Mouse (Mus musculus): Measurements from ENCODE around the gene Cyp17a1. TPM values are rescaled to one million over a fixed set of nuclear protein-coding genes. Genes with fewer than 3 reads are reported as not detected.

Gene Cyp17a1
- polyA plus RNA-seq, 1 experiment: not detected

DNA sequence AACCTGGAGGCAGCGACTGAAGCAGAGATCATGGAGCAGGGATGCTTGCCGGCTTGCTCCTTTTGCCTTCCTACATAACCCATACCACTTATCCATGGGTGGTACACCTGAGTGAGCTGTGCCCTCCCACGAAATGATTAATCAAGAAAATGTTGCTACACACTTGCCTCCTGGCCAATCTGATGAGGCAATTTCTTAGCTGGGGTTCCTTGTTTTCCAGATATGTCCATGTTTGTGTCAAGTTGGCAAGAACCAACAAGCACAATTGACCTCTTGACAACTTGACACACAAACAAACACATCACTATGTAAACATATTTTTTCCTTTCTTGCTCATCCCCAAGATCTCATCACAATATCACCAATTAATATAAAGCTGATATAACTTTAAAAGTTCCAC is 2.7 kb upstream of the Cyp17a1 start:
- peaks cover 33% of the 10 kb centered on the region for H3K4me1 ChIP-seq

DNA sequence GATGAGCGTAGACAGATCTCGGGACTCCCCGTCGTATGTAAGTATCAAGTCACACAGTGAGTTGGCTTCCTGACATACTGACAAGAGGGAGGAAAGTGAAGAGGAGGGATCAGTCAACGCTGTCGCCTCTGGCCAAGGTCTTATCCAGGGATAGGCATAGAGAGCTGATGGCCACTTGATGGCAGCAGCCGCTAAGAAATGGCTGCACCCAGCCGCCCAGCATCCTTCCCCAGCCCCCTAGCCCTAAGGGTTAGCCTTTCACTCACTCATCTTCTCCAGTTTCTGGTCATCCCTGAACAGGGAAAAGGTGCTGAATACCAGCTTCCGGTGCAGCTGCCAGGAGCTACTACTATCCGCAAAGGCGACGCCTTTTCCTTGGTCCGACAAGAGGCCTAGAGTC is 2.3 kb downstream of the Cyp17a1 start:
- peaks cover 64% of the 10 kb centered on the region for H3K27me3 ChIP-seq (replicated peaks)
- H3K36me3 ChIP-seq (replicated peaks; ENCODE audit: low read length): no peaks in the 10 kb centered on the region
- H3K9me3 ChIP-seq: no peaks in the 10 kb centered on the region
- H3K4me3 ChIP-seq (replicated peaks): peak overlapping the region; percentile 73
- TF ChIP-seq FLI1 (IDR thresholded peaks at IDR 0.05; ENCODE audit: low read length) (no peak), GATA1 (IDR thresholded peaks at IDR 0.05; ENCODE audit: borderline replicate concordance, low read length) (no peak)
- peaks cover 22% of the 10 kb centered on the region for H3K4me1 ChIP-seq

More for the DNA sequence above, 2.7 kb upstream of the Cyp17a1 start:
- no peak for TF ChIP-seq FLI1 (IDR thresholded peaks at IDR 0.05; ENCODE audit: low read length)
- TF ChIP-seq GATA1 (IDR thresholded peaks at IDR 0.05; ENCODE audit: borderline replicate concordance, low read length): no peak
- H3K9me3 ChIP-seq: no peaks in the 10 kb centered on the region
- H3K27me3 ChIP-seq (replicated peaks): peaks cover 41% of the 10 kb centered on the region
- H3K4me3 ChIP-seq (replicated peaks): no peak overlapping the region
- no peaks in the 10 kb centered on the region for H3K36me3 ChIP-seq (replicated peaks; ENCODE audit: low read length)

DNA sequence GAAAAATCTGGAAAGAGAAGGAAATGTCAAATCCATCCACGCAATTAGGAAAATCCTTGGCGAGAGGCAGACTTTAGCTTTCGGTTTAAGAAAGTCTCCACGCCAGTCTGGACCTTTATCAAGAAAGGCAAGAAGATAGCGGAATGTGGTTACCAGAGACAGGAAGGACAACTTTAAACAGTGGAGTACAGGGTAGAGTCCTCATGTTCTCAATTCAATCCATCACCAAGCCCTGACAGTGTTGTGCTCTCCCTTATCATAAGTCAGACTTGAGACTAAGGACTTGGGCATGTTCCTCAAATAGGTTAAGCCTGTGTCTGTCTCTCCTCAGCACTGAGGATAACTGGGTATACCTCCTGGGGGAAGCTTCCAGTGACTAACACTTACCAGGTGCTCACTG is 3.2 kb downstream of the Cyp17a1 start:
- H3K4me3 ChIP-seq (replicated peaks): peak overlapping the region; percentile 24
- H3K9me3 ChIP-seq: no peaks in the 10 kb centered on the region
- peaks cover 65% of the 10 kb centered on the region for H3K27me3 ChIP-seq (replicated peaks)
- peaks cover 22% of the 10 kb centered on the region for H3K4me1 ChIP-seq
- no peaks in the 10 kb centered on the region for H3K36me3 ChIP-seq (replicated peaks; ENCODE audit: low read length)
- TF ChIP-seq GATA1 (IDR thresholded peaks at IDR 0.05; ENCODE audit: borderline replicate concordance, low read length): no peak
- no peak for TF ChIP-seq FLI1 (IDR thresholded peaks at IDR 0.05; ENCODE audit: low read length)

DNA sequence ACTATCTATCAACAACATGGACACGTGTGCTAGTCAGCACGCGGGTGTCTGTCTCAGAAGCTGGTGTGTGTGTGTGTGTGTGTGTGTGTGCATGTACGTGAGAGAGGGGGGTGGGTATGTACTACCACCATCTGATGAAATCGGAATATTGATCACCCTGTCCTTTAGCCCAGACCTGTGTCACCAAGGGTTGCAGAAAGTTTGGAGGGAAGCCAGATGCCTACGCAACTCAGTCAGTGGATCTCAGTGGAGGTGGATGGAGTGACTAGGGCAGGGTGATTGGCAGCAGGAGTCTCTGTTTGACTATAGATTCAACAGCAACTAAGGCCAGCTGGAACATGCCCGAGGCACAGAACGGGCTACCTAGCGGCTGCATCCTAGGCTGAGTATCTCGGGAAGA is 4.7 kb downstream of the Cyp17a1 start:
- Histone ChIP-seq H3K9me3 (no peaks in the 10 kb centered on the region), H3K36me3 (replicated peaks; ENCODE audit: low read length) (no peaks in the 10 kb centered on the region), H3K4me1 (peaks cover 22% of the 10 kb centered on the region), H3K27me3 (replicated peaks) (peaks cover 73% of the 10 kb centered on the region), H3K4me3 (replicated peaks) (no peak overlapping the region)
- TF ChIP-seq GATA1 (IDR thresholded peaks at IDR 0.05; ENCODE audit: borderline replicate concordance, low read length) (no peak), FLI1 (IDR thresholded peaks at IDR 0.05; ENCODE audit: low read length) (no peak)

DNA sequence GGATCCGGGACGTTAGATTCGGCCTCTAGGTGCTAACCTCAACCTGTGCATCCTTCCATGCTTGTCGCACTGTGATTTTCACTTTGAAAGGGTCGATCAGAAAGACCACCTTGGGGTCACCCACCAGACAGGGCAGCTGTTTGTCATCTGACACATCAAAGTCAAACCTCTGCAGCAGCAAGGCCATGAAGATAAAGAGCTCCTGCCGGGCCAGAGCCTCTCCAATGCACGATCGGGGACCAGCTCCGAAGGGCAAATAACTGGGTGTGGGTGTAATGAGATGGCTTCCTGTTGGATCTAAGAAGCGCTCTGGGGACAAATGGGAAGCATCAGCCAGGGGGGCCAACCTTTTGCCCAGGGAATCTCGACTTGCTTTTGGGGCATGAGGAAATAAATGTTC is 5.7 kb downstream of the Cyp17a1 start:
- Histone ChIP-seq H3K27me3 (replicated peaks) (peaks cover 63% of the 10 kb centered on the region), H3K4me1 (peaks cover 25% of the 10 kb centered on the region), H3K36me3 (replicated peaks; ENCODE audit: low read length) (no peaks in the 10 kb centered on the region), H3K4me3 (replicated peaks) (no peak overlapping the region), H3K9me3 (no peaks in the 10 kb centered on the region)
- TF ChIP-seq FLI1 (IDR thresholded peaks at IDR 0.05; ENCODE audit: low read length) (no peak), GATA1 (IDR thresholded peaks at IDR 0.05; ENCODE audit: borderline replicate concordance, low read length) (no peak)

DNA sequence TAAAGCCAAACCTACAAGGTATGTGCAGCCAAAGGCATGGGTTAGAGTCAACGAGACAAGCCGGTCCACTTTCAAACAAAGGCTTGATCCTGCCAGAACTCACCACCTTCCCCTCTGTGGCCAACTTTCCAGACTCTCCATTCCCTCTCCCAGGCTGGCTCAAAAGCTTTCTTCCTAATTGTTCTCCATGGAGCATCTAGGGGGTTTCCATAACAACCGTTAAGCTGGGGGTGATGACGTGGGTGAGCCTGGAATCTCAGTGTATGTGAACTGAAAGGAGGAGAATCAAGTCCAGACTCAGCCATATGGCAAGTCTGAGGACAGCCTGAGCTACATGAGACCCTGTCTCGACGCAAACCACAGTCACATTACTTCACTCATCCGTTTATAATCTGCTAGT is 7.5 kb downstream of the Cyp17a1 start:
- no peaks in the 10 kb centered on the region for H3K36me3 ChIP-seq (replicated peaks; ENCODE audit: low read length)
- H3K9me3 ChIP-seq: no peaks in the 10 kb centered on the region
- no peak overlapping the region for H3K4me3 ChIP-seq (replicated peaks)
- no peak for TF ChIP-seq FLI1 (IDR thresholded peaks at IDR 0.05; ENCODE audit: low read length)
- no peak for TF ChIP-seq GATA1 (IDR thresholded peaks at IDR 0.05; ENCODE audit: borderline replicate concordance, low read length)
- H3K4me1 ChIP-seq: peaks cover 30% of the 10 kb centered on the region
- H3K27me3 ChIP-seq (replicated peaks): peaks cover 46% of the 10 kb centered on the region

DNA sequence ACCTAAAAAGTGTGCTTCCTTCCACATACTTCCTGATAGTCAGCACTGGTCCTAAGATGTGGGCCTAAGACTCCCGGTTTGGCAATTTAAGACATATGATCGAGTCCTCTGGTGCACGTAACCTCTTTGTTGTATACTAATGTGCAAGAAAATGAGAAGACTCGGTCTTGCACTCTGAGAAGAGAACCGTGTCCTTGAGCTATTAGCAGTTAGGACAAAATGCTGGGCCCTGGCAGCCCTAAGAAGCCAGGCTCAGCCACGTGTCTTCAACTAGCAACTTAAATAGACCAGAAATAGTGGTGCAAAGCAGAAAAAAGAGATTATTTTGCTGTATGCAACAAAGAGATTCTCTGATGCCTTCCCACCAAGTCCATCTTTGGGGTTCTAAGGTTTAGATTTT is 10.2 kb downstream of the Cyp17a1 start:
- Histone ChIP-seq H3K4me3 (replicated peaks) (no peak overlapping the region), H3K4me1 (peaks cover 18% of the 10 kb centered on the region), H3K36me3 (replicated peaks; ENCODE audit: low read length) (peaks cover 4% of the 10 kb centered on the region), H3K27me3 (replicated peaks) (peaks cover 27% of the 10 kb centered on the region), H3K9me3 (no peaks in the 10 kb centered on the region)
- TF ChIP-seq GATA1 (IDR thresholded peaks at IDR 0.05; ENCODE audit: borderline replicate concordance, low read length) (no peak), FLI1 (IDR thresholded peaks at IDR 0.05; ENCODE audit: low read length) (no peak)

DNA sequence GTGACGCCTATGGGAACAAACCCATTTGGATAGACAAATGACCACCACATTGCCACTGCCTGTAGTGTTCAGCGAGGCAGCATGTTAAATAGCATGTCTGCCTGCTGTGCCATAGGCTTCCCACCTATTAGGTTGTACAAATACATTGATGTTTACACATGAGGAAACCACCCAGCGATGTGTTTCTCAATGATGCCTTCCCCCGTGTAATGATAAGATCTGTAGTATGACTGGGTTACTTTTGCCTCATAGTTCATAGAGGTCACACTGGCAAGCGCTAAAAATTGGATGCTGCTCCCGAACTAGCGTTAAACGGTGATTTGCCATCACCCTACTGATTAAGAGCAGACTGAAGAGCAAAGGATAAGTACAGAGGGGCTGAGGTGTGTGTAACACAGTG is 10.8 kb downstream of the Cyp17a1 start:
- no peak for TF ChIP-seq FLI1 (IDR thresholded peaks at IDR 0.05; ENCODE audit: low read length)

DNA sequence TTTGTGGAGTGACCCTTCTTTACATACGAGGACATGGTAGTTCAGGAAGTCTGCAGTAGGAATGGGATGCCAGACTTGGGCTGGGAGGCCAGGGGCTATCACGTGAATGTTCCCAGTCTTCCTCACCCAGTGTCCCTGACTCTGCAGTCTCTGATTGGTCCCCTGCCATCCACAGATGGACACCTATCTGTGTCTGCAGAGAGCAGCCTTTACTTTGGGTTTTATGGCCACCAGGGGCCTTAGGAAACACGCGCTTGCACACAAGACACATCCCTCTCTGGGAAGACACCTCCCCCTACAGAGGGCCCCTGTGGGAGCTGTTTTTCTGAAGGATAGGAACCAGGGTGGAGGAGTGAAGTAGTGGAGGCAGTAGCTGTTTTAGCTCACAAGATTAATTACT is 11.5 kb downstream of the Cyp17a1 start:
- TF ChIP-seq FLI1 (IDR thresholded peaks at IDR 0.05; ENCODE audit: low read length): no peak
- no peak for TF ChIP-seq GATA1 (IDR thresholded peaks at IDR 0.05; ENCODE audit: borderline replicate concordance, low read length)
- Histone ChIP-seq H3K4me1 (peaks cover 18% of the 10 kb centered on the region), H3K9me3 (no peaks in the 10 kb centered on the region), H3K27me3 (replicated peaks) (peaks cover 17% of the 10 kb centered on the region), H3K4me3 (replicated peaks) (no peak overlapping the region), H3K36me3 (replicated peaks; ENCODE audit: low read length) (peaks cover 13% of the 10 kb centered on the region)

More for the DNA sequence above, 10.8 kb downstream of the Cyp17a1 start:
- peaks cover 22% of the 10 kb centered on the region for H3K27me3 ChIP-seq (replicated peaks)
- H3K4me1 ChIP-seq: peaks cover 18% of the 10 kb centered on the region
- H3K4me3 ChIP-seq (replicated peaks): no peak overlapping the region
- no peaks in the 10 kb centered on the region for H3K9me3 ChIP-seq
- peaks cover 6% of the 10 kb centered on the region for H3K36me3 ChIP-seq (replicated peaks; ENCODE audit: low read length)

DNA sequence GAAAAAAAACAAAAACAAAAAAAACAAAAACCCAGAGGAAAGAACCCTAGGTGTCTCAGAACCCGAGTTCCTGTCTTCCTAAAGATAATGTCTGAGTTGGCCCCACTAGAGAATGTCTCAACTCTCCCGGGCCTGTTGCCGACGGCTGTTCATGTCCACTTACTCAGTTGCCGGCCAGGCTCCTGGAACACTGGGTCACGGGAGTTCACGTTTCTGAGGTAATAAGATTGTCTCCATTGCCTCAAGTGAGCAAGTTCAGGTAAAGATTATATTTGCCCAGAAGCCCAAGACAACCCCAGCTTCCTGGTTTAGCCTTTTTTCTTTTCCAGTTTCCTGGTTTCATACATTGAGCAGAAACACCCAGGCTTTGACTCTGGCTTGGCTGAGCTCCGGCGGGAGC is 14.1 kb downstream of the Cyp17a1 start:
- H3K9me3 ChIP-seq: no peaks in the 10 kb centered on the region
- TF ChIP-seq GATA1 (IDR thresholded peaks at IDR 0.05; ENCODE audit: borderline replicate concordance, low read length) (no peak), FLI1 (IDR thresholded peaks at IDR 0.05; ENCODE audit: low read length) (no peak)
- H3K4me1 ChIP-seq: peaks cover 18% of the 10 kb centered on the region

DNA sequence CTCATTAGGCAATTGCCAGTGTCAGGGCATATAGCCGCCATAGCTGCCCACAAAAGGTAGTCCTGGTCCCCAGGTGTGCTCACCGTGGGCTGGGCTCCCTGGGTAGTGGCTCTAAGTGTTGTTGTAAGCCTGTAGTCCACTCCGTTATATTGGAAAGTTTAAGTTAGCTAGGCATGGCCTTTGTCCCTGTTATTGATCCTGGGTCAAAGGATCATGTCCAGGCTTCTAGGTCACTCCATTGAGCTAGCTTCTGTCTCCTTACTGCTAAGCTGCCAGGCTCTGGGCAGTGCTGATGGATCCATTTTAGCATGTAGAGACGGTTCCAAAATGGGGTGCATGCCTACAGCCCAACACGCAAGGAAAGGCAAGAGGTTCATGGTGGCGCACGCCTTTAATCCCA is 14.6 kb downstream of the Cyp17a1 start:
- Histone ChIP-seq H3K9me3 (no peaks in the 10 kb centered on the region), H3K4me3 (replicated peaks) (no peak overlapping the region), H3K4me1 (peaks cover 23% of the 10 kb centered on the region), H3K27me3 (replicated peaks) (no peaks in the 10 kb centered on the region), H3K36me3 (replicated peaks; ENCODE audit: low read length) (peaks cover 44% of the 10 kb centered on the region)
- TF ChIP-seq FLI1 (IDR thresholded peaks at IDR 0.05; ENCODE audit: low read length) (no peak), GATA1 (IDR thresholded peaks at IDR 0.05; ENCODE audit: borderline replicate concordance, low read length) (no peak)

More for the DNA sequence above, 14.1 kb downstream of the Cyp17a1 start:
- Histone ChIP-seq H3K36me3 (replicated peaks; ENCODE audit: low read length) (peaks cover 39% of the 10 kb centered on the region), H3K4me3 (replicated peaks) (no peak overlapping the region), H3K27me3 (replicated peaks) (peaks cover 2% of the 10 kb centered on the region)
